Mouse (Mus musculus): ENCODE measurements around the gene Mbnl1. TPM values are rescaled to one million over a fixed set of nuclear protein-coding genes. Genes with fewer than 3 reads are reported as not detected.

Mbnl1 gene
- polyA plus RNA-seq, 1 experiment from 2014 or later = 169 TPM

- H3K4me3 ChIP-seq = no peak overlapping the region
- no peaks in the 10 kb centered on the region for H3K9me3 ChIP-seq
- H3K9ac ChIP-seq = no peak overlapping the region
- H3K4me2 ChIP-seq = peak overlapping the region; percentile 9; the same call in 1 of the 2 replicates
- no peaks in the 10 kb centered on the region for H3K36me3 ChIP-seq
- H3K27me3 ChIP-seq = no peaks in the 10 kb centered on the region
- ATAC-seq (ENCODE audit: borderline replicate concordance, extremely low read depth, low FRiP score, low TSS enrichment) = no peak
- H3K4me1 ChIP-seq = peaks cover 52% of the 10 kb centered on the region
- 41% methylated on average over 2 of the region's 2 CpGs for WGBS
- H3K27ac ChIP-seq = no peak overlapping the region
Observed at GRCm38 (mm10) chr3:60575945-60576344, 103.3 kb downstream of the Mbnl1 start.

DNA sequence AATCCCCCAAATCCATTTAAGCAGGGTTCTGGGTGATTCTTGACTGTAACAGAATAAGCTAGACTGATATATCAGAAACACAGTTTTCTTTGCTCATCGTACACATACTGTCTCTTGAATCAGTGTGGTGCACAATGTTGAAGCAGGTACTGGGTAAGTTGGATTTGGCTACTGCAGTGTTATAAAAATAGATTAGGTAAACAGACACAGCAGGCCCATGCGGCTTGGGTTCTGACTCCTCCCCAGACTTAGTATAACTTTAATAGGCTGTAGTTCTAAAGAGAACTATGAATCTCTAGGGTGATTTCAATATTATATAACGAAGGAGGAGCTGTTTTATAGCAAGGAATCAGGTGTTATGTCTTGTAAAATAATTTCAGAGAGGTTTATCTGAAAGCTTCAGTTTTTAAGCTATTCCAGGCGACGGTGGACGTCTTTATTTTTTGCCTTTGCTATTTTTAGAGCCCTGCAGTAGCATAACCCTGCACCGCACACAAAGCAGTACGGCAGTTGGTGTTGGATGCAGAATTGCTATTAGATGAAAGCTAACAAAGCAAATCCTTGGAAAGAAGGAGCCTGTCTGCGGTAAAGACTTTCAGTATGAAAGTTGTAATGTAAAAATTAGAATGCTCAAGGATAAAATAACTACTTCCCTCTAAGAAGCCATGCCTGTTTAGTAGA lies 103.9 kb downstream of the Mbnl1 start:
- Histone ChIP-seq H3K27me3 (no peaks in the 10 kb centered on the region), H3K9ac (no peak overlapping the region), H3K36me3 (no peaks in the 10 kb centered on the region), H3K9me3 (no peaks in the 10 kb centered on the region), H3K4me2 (peak overlapping the region; percentile 9; the same call in 1 of the 2 replicates), H3K27ac (no peak overlapping the region), H3K4me3 (no peak overlapping the region), H3K4me1 (peaks cover 52% of the 10 kb centered on the region)
- no peak for ATAC-seq (ENCODE audit: borderline replicate concordance, extremely low read depth, low FRiP score, low TSS enrichment)
- 37% methylated on average over 9 of the region's 9 CpGs for WGBS

DNA sequence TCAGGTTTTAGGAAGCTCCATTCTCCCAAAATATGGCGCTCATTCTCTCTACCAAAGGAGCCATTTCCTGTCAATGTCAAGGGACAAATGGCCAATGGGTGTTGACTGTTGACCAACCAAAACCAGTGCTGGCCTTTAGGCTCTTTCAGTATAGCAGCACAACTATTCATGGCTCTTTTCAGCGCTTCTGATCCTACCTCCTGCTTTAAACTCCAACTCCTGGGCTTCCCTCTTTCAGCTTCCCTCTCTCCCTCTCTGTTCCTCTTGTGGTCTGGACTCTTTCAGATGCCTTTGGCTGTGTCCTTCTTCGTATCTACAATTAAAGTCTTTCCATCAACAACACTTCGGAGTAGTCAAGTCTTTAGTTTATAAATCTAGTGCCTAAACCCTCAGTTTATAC lies 107.2 kb downstream of the Mbnl1 start:
- Histone ChIP-seq H3K27me3 (no peaks in the 10 kb centered on the region), H3K4me2 (no peak overlapping the region), H3K4me1 (peaks cover 44% of the 10 kb centered on the region), H3K4me3 (no peak overlapping the region), H3K36me3 (no peaks in the 10 kb centered on the region), H3K27ac (no peak overlapping the region), H3K9ac (no peak overlapping the region), H3K9me3 (no peaks in the 10 kb centered on the region)
- no peak for ATAC-seq (ENCODE audit: borderline replicate concordance, extremely low read depth, low FRiP score, low TSS enrichment)
- 74% methylated on average over 4 of the region's 4 CpGs for WGBS

GRCm38 (mm10) chr3:60580699-60581098 lies 108.1 kb downstream of the Mbnl1 start:
- no peak for ATAC-seq (ENCODE audit: borderline replicate concordance, extremely low read depth, low FRiP score, low TSS enrichment)
- peaks cover 36% of the 10 kb centered on the region for H3K4me1 ChIP-seq
- no peak overlapping the region for H3K4me2 ChIP-seq
- WGBS = 33% methylated on average over 5 of the region's 5 CpGs
- H3K9me3 ChIP-seq = no peaks in the 10 kb centered on the region
- H3K4me3 ChIP-seq = no peak overlapping the region
- no peak overlapping the region for H3K9ac ChIP-seq
- H3K36me3 ChIP-seq = no peaks in the 10 kb centered on the region
- peak overlapping the region; percentile 29; the same call in 1 of the 2 replicates for H3K27ac ChIP-seq
- H3K27me3 ChIP-seq = no peaks in the 10 kb centered on the region

DNA sequence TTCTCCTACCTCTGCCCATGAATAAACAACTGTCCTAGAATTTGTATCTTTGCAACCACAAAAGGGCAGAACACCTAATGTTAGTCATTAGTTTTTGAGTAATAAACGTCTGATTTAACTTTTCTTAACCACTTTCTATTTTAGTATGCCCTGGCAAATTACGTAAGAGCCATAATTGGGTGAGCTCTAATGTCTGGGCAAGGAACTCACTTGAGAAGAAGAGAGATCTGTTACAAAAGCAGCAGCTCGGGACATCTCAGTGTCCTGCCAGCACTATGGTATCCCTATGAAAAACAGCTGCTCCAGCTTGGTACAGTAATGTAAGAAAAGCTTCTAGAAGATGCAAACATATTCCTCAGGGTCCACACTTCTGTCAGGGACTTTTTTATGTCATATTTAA lies 109.5 kb downstream of the Mbnl1 start:
- no peaks in the 10 kb centered on the region for H3K27me3 ChIP-seq
- H3K9ac ChIP-seq = no peak overlapping the region
- no peaks in the 10 kb centered on the region for H3K9me3 ChIP-seq
- 0 out of 2 replicates have a peak overlapping the region, but pooled peaks have one; percentile 10 for H3K27ac ChIP-seq
- no peaks in the 10 kb centered on the region for H3K36me3 ChIP-seq
- H3K4me2 ChIP-seq = no peak overlapping the region
- peaks cover 32% of the 10 kb centered on the region for H3K4me1 ChIP-seq
- WGBS = 37% methylated on average over 3 of the region's 3 CpGs
- no peak overlapping the region for H3K4me3 ChIP-seq
- ATAC-seq (ENCODE audit: borderline replicate concordance, extremely low read depth, low FRiP score, low TSS enrichment) = no peak

- WGBS = 95% methylated on average over 1 of the region's 1 CpGs
- Histone ChIP-seq H3K27ac (no peak overlapping the region), H3K36me3 (no peaks in the 10 kb centered on the region), H3K9me3 (no peaks in the 10 kb centered on the region), H3K4me3 (no peak overlapping the region), H3K4me1 (peaks cover 32% of the 10 kb centered on the region), H3K9ac (no peak overlapping the region), H3K4me2 (no peak overlapping the region), H3K27me3 (no peaks in the 10 kb centered on the region)
- no peak for ATAC-seq (ENCODE audit: borderline replicate concordance, extremely low read depth, low FRiP score, low TSS enrichment)
Observed at GRCm38 (mm10) chr3:60582620-60583019, 110.0 kb downstream of the Mbnl1 start.

DNA sequence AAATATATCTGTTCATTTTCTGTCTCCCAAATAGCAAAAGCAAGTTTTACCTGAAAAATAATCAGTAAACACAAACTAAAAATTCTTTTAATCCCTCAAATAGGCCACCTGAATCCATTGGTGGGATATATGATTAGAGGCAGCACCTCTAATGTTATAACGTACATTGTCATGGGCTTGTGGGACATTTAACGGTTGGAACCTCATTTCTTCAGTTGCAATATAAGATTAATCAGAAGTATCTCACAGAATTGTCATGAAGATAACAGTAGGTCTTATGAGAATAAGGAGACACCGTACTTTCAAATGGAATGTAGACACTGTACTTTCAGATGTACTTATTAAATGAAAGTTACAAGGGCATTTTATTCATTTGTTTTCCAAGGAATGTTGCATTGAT lies 112.1 kb downstream of the Mbnl1 start:
- Histone ChIP-seq H3K27me3 (no peaks in the 10 kb centered on the region), H3K36me3 (no peaks in the 10 kb centered on the region), H3K4me2 (no peak overlapping the region), H3K9me3 (no peaks in the 10 kb centered on the region), H3K4me3 (no peak overlapping the region), H3K4me1 (peaks cover 33% of the 10 kb centered on the region), H3K9ac (no peak overlapping the region), H3K27ac (no peak overlapping the region)
- 86% methylated on average over 3 of the region's 3 CpGs for WGBS
- ATAC-seq (ENCODE audit: borderline replicate concordance, extremely low read depth, low FRiP score, low TSS enrichment) = no peak

DNA sequence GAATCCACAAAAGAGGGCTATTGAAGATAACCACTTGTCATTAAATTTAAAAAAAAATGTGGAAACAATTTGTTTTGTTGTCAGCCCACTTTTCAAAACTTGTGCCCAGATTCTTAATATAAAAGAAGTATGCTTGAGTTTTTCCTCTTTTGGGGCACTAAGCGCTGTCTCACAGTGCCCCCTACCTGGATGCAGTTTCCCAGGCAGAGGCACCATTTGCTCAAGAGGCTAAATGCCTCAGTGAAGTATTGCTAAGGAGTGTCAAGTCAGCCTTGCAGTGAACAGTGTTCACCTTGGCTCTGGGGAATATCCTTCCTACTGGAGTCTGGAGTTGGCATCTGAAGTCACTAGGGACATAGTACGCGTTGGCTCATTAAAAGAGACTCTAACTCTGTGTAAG lies 113.4 kb downstream of the Mbnl1 start:
- Histone ChIP-seq H3K36me3 (no peaks in the 10 kb centered on the region), H3K4me3 (no peak overlapping the region), H3K9ac (no peak overlapping the region), H3K4me1 (peaks cover 28% of the 10 kb centered on the region), H3K27ac (no peak overlapping the region), H3K27me3 (no peaks in the 10 kb centered on the region), H3K9me3 (no peaks in the 10 kb centered on the region), H3K4me2 (no peak overlapping the region)
- WGBS = 90% methylated on average over 3 of the region's 3 CpGs
- no peak for ATAC-seq (ENCODE audit: borderline replicate concordance, extremely low read depth, low FRiP score, low TSS enrichment)

GRCm38 (mm10) chr3:60587149-60587548 lies 114.5 kb downstream of the Mbnl1 start:
- Histone ChIP-seq H3K27ac (no peak overlapping the region), H3K36me3 (no peaks in the 10 kb centered on the region), H3K9ac (no peak overlapping the region), H3K27me3 (no peaks in the 10 kb centered on the region), H3K4me3 (no peak overlapping the region), H3K4me1 (peaks cover 25% of the 10 kb centered on the region), H3K9me3 (no peaks in the 10 kb centered on the region), H3K4me2 (no peak overlapping the region)
- 78% methylated on average over 4 of the region's 4 CpGs for WGBS
- no peak for ATAC-seq (ENCODE audit: borderline replicate concordance, extremely low read depth, low FRiP score, low TSS enrichment)

- H3K4me1 ChIP-seq = peaks cover 32% of the 10 kb centered on the region
- ATAC-seq (ENCODE audit: borderline replicate concordance, extremely low read depth, low FRiP score, low TSS enrichment) = no peak
- no peaks in the 10 kb centered on the region for H3K27me3 ChIP-seq
- no peak overlapping the region for H3K4me3 ChIP-seq
- no peak overlapping the region for H3K4me2 ChIP-seq
- WGBS = 40% methylated on average over 3 of the region's 3 CpGs
- no peaks in the 10 kb centered on the region for H3K36me3 ChIP-seq
- no peak overlapping the region for H3K9ac ChIP-seq
- no peaks in the 10 kb centered on the region for H3K9me3 ChIP-seq
- H3K27ac ChIP-seq = no peak overlapping the region
Observed at GRCm38 (mm10) chr3:60589361-60589760, 116.7 kb downstream of the Mbnl1 start.

- Histone ChIP-seq H3K27me3 (no peaks in the 10 kb centered on the region), H3K4me3 (no peak overlapping the region), H3K36me3 (peaks cover 6% of the 10 kb centered on the region), H3K4me1 (peaks cover 16% of the 10 kb centered on the region; the same call in 1 of the 2 replicates), H3K9me3 (no peaks in the 10 kb centered on the region), H3K9ac (no peak overlapping the region), H3K4me2 (no peak overlapping the region), H3K27ac (no peak overlapping the region)
- 84% methylated on average over 10 of the region's 10 CpGs for WGBS
- no peak for ATAC-seq (ENCODE audit: borderline replicate concordance, extremely low read depth, low FRiP score, low TSS enrichment)
Observed at GRCm38 (mm10) chr3:60595606-60596005, 123.0 kb downstream of the Mbnl1 start.

- ATAC-seq (ENCODE audit: borderline replicate concordance, extremely low read depth, low FRiP score, low TSS enrichment) = peak; percentile 71; the same call in 1 of the 2 replicates
Observed at GRCm38 (mm10) chr3:60596985-60597384, 124.4 kb downstream of the Mbnl1 start.

More at GRCm38 (mm10) chr3:60596985-60597384, 124.4 kb downstream of the Mbnl1 start:
- Histone ChIP-seq H3K9me3 (no peaks in the 10 kb centered on the region), H3K36me3 (peaks cover 6% of the 10 kb centered on the region), H3K27ac (no peak overlapping the region), H3K4me2 (no peak overlapping the region), H3K27me3 (no peaks in the 10 kb centered on the region), H3K4me3 (no peak overlapping the region), H3K9ac (no peak overlapping the region), H3K4me1 (peaks cover 12% of the 10 kb centered on the region; the same call in 1 of the 2 replicates)
- 31% methylated on average over 4 of the region's 4 CpGs for WGBS
